Comparison of ENCODE assay signal across 20 mouse cellular contexts in the genomic region with DNA sequence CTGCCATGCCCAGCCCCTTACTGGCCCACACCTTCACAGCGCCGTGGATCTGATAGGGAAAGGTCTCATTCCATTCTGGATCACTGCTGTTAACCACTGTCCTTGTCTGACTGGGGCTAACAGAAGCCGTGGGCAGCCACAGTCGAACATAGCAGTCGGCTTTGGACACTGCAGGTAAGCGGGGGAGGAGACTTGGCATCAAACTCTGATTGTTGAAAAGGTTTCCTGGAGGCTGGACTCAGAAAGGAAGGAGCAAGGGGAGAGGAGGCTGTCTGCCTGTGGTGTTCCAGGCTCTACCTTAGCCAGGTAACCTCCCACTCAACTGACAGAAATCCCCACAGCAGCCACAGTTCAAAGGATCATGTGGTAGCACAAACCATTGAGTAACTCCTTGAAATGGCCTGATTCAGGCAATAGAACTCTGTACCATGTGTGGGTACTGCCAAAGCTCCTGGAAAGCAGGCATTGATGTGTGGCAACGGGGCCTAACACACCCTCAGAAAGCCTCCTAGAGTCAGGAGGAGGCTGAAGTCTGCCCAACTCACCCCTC. TPM values are rescaled to one million over a fixed set of nuclear protein-coding genes. Genes with fewer than 3 reads are reported as not detected.
A peak's percentile ranks its signal among the peaks of the same experiment; 100 is the strongest.
DNase-seq lines count a peak whose midpoint lies in the region; ATAC-seq and TF ChIP-seq lines count a peak whose summit lies in the region.
"Had no signal": no experiment of that assay in that cellular context is flagged by ENCODE, and none has a peak within 500 bp of the region (broad histone marks: within the 10 kb centered on the region; RNA-seq: fewer than 3 reads in every experiment).

No protein-coding gene starts in this region.

- peaks cover 2% of the 10 kb centered on the region; the same call in 1 of the 2 replicates for H3K36me3 ChIP-seq in heart, embryonic 11.5 days (ENCODE audit: control insufficient read depth, insufficient read depth, low read length)

- no peak for TF ChIP-seq POLR2A in lung, adult 2 months (IDR thresholded peaks at IDR 0.05; ENCODE audit: borderline replicate concordance, extremely low read depth, low read depth, low read length)

- H3K4me1 ChIP-seq in lung, adult 2 months (ENCODE audit: control insufficient read depth, insufficient read depth, low read length) = peaks cover 3% of the 10 kb centered on the region
- no peaks in the 10 kb centered on the region for H3K4me1 ChIP-seq in heart, embryonic 11.5 days (ENCODE audit: control insufficient read depth, insufficient read depth, low read length)
- H3K4me1 ChIP-seq: embryonic facial prominence, embryonic 10.5 days; forebrain, embryonic 10.5 days; hindbrain, embryonic 12.5 days had no signal

- no peaks in the 10 kb centered on the region for H3K27me3 ChIP-seq in heart, embryonic 11.5 days (ENCODE audit: control insufficient read depth, insufficient read depth, low read length)
- H3K27me3 ChIP-seq: hindbrain, embryonic 12.5 days had no signal

- H3K4me3 ChIP-seq in lung, adult 2 months (replicated peaks; ENCODE audit: extremely low read depth, low read depth, low read length) = no peak overlapping the region
- no peak overlapping the region for H3K4me3 ChIP-seq in heart, embryonic 11.5 days (ENCODE audit: low read depth, low read length)
- H3K4me3 ChIP-seq: embryonic facial prominence, embryonic 10.5 days; forebrain, embryonic 10.5 days; gastrocnemius, adult 2 months; hindbrain, embryonic 12.5 days had no signal

- H3K27ac ChIP-seq in heart, embryonic 11.5 days (ENCODE audit: low read depth, low read length) = no peak overlapping the region
- H3K27ac ChIP-seq: embryonic facial prominence, embryonic 10.5 days; forebrain, embryonic 10.5 days; gastrocnemius, adult 2 months; hindbrain, embryonic 12.5 days had no signal

- no peak overlapping the region for H3K9ac ChIP-seq in heart, embryonic 11.5 days (ENCODE audit: low read depth, low read length)
- H3K9ac ChIP-seq: hindbrain, embryonic 12.5 days had no signal

- no peak for TF ChIP-seq CTCF in lung, adult 2 months (IDR thresholded peaks at IDR 0.05; ENCODE audit: insufficient read depth, low read length)

- ATAC-seq in heart, embryonic 11.5 days (replicated peaks; ENCODE audit: insufficient number of reproducible peaks, low FRiP score, low TSS enrichment) = no peak
- ATAC-seq: forebrain, embryonic 14.5 days had no signal

- 63% methylated on average over 7 of the region's 7 CpGs for WGBS in lung, adult 2 months
- 80% methylated on average over 7 of the region's 7 CpGs for WGBS in heart, embryonic 11.5 days (ENCODE audit: insufficient replicate concordance)

- H3K4me2 ChIP-seq in heart, embryonic 11.5 days = no peak overlapping the region
- H3K4me2 ChIP-seq: hindbrain, embryonic 12.5 days had no signal

- H3K9me3 ChIP-seq in heart, embryonic 11.5 days (replicated peaks; ENCODE audit: control insufficient read depth, low read length) = no peaks in the 10 kb centered on the region
- H3K9me3 ChIP-seq: embryonic facial prominence, embryonic 10.5 days; forebrain, embryonic 10.5 days; hindbrain, embryonic 12.5 days had no signal

- peak; percentile 16 for DNase-seq in ovary, postnatal 14 days (ENCODE audit: low spot score)
- no peak for DNase-seq in ovary, postnatal 36 days (ENCODE audit: low spot score)
- peak; percentile 16 for DNase-seq in lung, adult 2 months
- peak; percentile 44 for DNase-seq in lung, postnatal 25 days (ENCODE audit: low spot score)
- DNase-seq in embryo, embryonic 10.5 days (ENCODE audit: low spot score) = no peak
- DNase-seq: adrenal gland, adult 2 months; adrenal gland, postnatal 25 days; cerebellum, adult 18-20 months; cerebellum, adult 9-11 months; cerebellum, postnatal 36 days; gastrocnemius, adult 2 months; gastrocnemius, postnatal 25 days; heart, adult 11 months; heart, postnatal 10 days; heart, postnatal 4 days had no signal

RNA-seq across cellular contexts. Expression of gene Pla2g4f, which starts 1.6 kb away (rescaled TPM):
- 4.4 and 12.4 TPM in 2 replicates for polyA plus RNA-seq in lung, adult 2 months (2012; rRNA removed)
- not detected in 2 replicates for polyA plus RNA-seq in heart, embryonic 11.5 days (2014; fragmentation: Nextera tagmentation; extraction: Ambion mirVana)
- polyA plus RNA-seq: adrenal gland, adult 2 months; embryonic facial prominence, embryonic 10.5 days; forebrain, embryonic 10.5 days; forebrain, embryonic 14.5 days had no signal

RNA-seq across cellular contexts. Expression of gene Pla2g4d, which starts 23.4 kb away (rescaled TPM):
- 2.2 TPM in 1 of 2 replicates, not detected in the other for polyA plus RNA-seq in lung, adult 2 months (2012; rRNA removed)
- polyA plus RNA-seq in heart, embryonic 11.5 days (2014; fragmentation: Nextera tagmentation; extraction: Ambion mirVana) = not detected in 2 replicates
- polyA plus RNA-seq: forebrain, embryonic 14.5 days; hindbrain, embryonic 12.5 days had no signal

RNA-seq across cellular contexts. Expression of gene Vps39, which starts 40.6 kb away (rescaled TPM):
- 25.0 and 27.0 TPM in 2 replicates for polyA plus RNA-seq in lung, adult 2 months (2012; rRNA removed)
- polyA plus RNA-seq in heart, embryonic 11.5 days (2014; fragmentation: Nextera tagmentation; extraction: Ambion mirVana) = 19.1 and 21.6 TPM in 2 replicates

Comparison
In these comparisons a context has a peak if more than half of its experiments do, and no peak if none do; other contexts are left out.
1. DNase-seq: peak in ovary, postnatal 14 days (single experiment), lung, adult 2 months (single experiment) and lung, postnatal 25 days (single experiment); none in ovary, postnatal 36 days (single experiment) and embryo, embryonic 10.5 days (single experiment).